Mouse (Mus musculus) cerebellum, postnatal 14 days (tissue): ENCODE measurements around the gene Snd1.

Experiments used
- DNase-seq, 2 experiments: peaks; one replicate each; pipeline ENCODE4 v3.0.0; 2021; ENCODE audit warnings: mixed read lengths in 2 of 2

Gene Snd1

GRCm38 (mm10) chr6:28645231-28645630 lies 170.3 kb downstream of the Snd1 start:
- DNase-seq = no peak

GRCm38 (mm10) chr6:28656511-28656910 lies 181.6 kb downstream of the Snd1 start:
- peak; percentile 50 to 55 for DNase-seq

GRCm38 (mm10) chr6:28663004-28663403 lies 188.1 kb downstream of the Snd1 start:
- no peak for DNase-seq

GRCm38 (mm10) chr6:28663670-28664069 lies 188.7 kb downstream of the Snd1 start:
- DNase-seq = no peak

GRCm38 (mm10) chr6:28664716-28665115 lies 189.8 kb downstream of the Snd1 start:
- peak in 1 of 2 experiments; percentile 27 for DNase-seq

GRCm38 (mm10) chr6:28667586-28667985 lies 192.6 kb downstream of the Snd1 start:
- no peak for DNase-seq

GRCm38 (mm10) chr6:28669251-28669650 lies 194.3 kb downstream of the Snd1 start:
- DNase-seq = no peak

GRCm38 (mm10) chr6:28672388-28672787 lies 197.4 kb downstream of the Snd1 start:
- no peak for DNase-seq

GRCm38 (mm10) chr6:28674686-28675085 lies 199.7 kb downstream of the Snd1 start:
- no peak for DNase-seq

GRCm38 (mm10) chr6:28678896-28679295 lies 204.0 kb downstream of the Snd1 start:
- no peak for DNase-seq

- DNase-seq = peak in 1 of 2 experiments; percentile 34
Measured at GRCm38 (mm10) chr6:28680537-28680936, 205.6 kb downstream of the Snd1 start.

GRCm38 (mm10) chr6:28681521-28682457 lies 206.8 kb downstream of the Snd1 start:
- no peak for DNase-seq

- no peak for DNase-seq
Measured at GRCm38 (mm10) chr6:28685052-28685451, 210.1 kb downstream of the Snd1 start.

GRCm38 (mm10) chr6:28685745-28686144 lies 210.8 kb downstream of the Snd1 start:
- no peak for DNase-seq

GRCm38 (mm10) chr6:28687776-28688175 lies 212.8 kb downstream of the Snd1 start:
- no peak for DNase-seq

GRCm38 (mm10) chr6:28692659-28693058 lies 217.7 kb downstream of the Snd1 start:
- no peak for DNase-seq

GRCm38 (mm10) chr6:28697214-28697613 lies 222.3 kb downstream of the Snd1 start:
- no peak for DNase-seq

- no peak for DNase-seq
Measured at GRCm38 (mm10) chr6:28704612-28705011, 229.7 kb downstream of the Snd1 start.

- peak; percentile 40 to 47 for DNase-seq
Measured at GRCm38 (mm10) chr6:28705384-28706107, 230.6 kb downstream of the Snd1 start.

GRCm38 (mm10) chr6:28706108-28706975 lies 231.4 kb downstream of the Snd1 start:
- no peak for DNase-seq

GRCm38 (mm10) chr6:28706976-28707592 lies 232.1 kb downstream of the Snd1 start:
- DNase-seq = peak; percentile 41 to 49

- no peak for DNase-seq
Measured at GRCm38 (mm10) chr6:28710035-28710434, 235.1 kb downstream of the Snd1 start.
